Mouse (Mus musculus) myocyte (in vitro differentiated cells): ENCODE measurements around the gene Pfkfb3.

Experiments used
- CEBPB ChIP-seq: IDR thresholded peaks from 2 replicates; pipeline ENCODE4 v1.6.1; 2011; ENCODE audit warnings: mild to moderate bottlenecking, moderate library complexity; ENCODE audit not compliant: poor library complexity, insufficient read depth, severe bottlenecking
- E2F4 ChIP-seq: IDR thresholded peaks from one replicate; pipeline ENCODE4 v1.6.1; 2011; ENCODE audit warnings: mild to moderate bottlenecking, control low read depth, moderate library complexity; ENCODE audit not compliant: insufficient read depth
- MAX ChIP-seq: IDR thresholded peaks from one replicate; pipeline ENCODE4 v1.6.1; 2011; ENCODE audit warnings: low read depth, mild to moderate bottlenecking, control low read depth
- MYOD1 ChIP-seq, 3 experiments: IDR thresholded peaks; one replicate each; pipeline ENCODE4 v1.6.1; 2011; ENCODE audit warnings: control low read depth in 2 of 3, low read depth in 2 of 3, mild to moderate bottlenecking in 2 of 3, moderate library complexity in 1 of 3; ENCODE audit not compliant: insufficient read length in 2 of 3, control insufficient read depth in 1 of 3
- POLR2A ChIP-seq: IDR thresholded peaks from one replicate; pipeline ENCODE4 v1.6.1; 2011; ENCODE audit warnings: low read depth, mild to moderate bottlenecking, control low read depth, moderate library complexity; ENCODE audit not compliant: insufficient read length
- POLR2AphosphoS2 ChIP-seq: IDR thresholded peaks from one replicate; pipeline ENCODE4 v1.6.1; 2011; ENCODE audit warnings: low read depth, control low read depth; ENCODE audit not compliant: insufficient read length
- SRF ChIP-seq: IDR thresholded peaks from one replicate; pipeline ENCODE4 v1.6.1; 2011; ENCODE audit warnings: low read depth; ENCODE audit not compliant: control insufficient read depth, insufficient read length
- TCF3 ChIP-seq: IDR thresholded peaks from one replicate; pipeline ENCODE4 v1.6.1; 2011; ENCODE audit warnings: low read depth, control low read depth; ENCODE audit not compliant: insufficient read length
- USF1 ChIP-seq: IDR thresholded peaks from one replicate; pipeline ENCODE4 v1.6.1; 2011; ENCODE audit warnings: low read depth, mild to moderate bottlenecking, control low read depth, moderate library complexity

- TF ChIP-seq POLR2AphosphoS2 (no peak), SRF (no peak), POLR2A (no peak), MAX (no peak), USF1 (no peak), TCF3 (no peak), MYOD1 (IDR thresholded peaks at IDR 0.05; ENCODE audit: control insufficient read depth in 1 of 3, insufficient read length in 2 of 3, low read depth in 2 of 3) (no peak), E2F4 (no peak), CEBPB (no peak)
These were observed 96.0 kb downstream of the Pfkfb3 start for GRCm38 (mm10) chr2:11457904-11458303.
